ENCODE assay signal across 20 mouse cellular contexts in the genomic region with DNA sequence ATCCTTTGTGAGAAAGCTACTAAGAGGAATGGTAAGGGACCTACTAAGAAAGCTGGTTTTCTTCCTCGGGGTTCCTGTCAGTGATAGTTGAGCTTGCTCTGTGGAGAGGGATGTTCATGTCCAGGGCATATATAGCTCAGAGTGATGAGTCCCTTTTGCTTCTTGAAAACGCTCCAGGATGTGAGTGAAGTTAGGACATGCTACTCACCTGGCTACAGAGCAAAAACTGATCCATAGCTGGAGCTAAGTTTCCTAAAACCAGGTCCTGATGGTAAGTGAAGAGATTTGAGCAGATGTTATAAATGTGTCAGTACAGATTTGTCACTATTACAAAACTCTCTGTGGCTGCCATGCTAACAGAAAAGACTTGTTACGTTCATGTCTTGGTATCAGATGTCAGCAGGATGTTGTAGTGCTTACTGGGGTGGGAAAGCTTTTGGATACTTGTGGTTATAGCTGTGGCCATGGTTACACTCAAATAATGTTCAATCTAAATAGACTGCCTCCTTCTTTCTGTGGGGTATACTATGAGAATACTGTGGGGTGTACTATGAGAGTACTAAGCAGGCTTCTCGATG. TPM values are rescaled to one million over a fixed set of nuclear protein-coding genes. Genes with fewer than 3 reads are reported as not detected.
A peak's percentile ranks its signal among the peaks of the same experiment; 100 is the strongest.
DNase-seq lines count a peak whose midpoint lies in the region; ATAC-seq lines count a peak whose summit lies in the region.
"Had no signal": no experiment of that assay in that cellular context is flagged by ENCODE, and none has a peak within 500 bp of the region (broad histone marks: within the 10 kb centered on the region; RNA-seq: fewer than 3 reads in every experiment).

No protein-coding gene starts in this region.

- no peak overlapping the region for H3K9ac ChIP-seq in midbrain, embryonic 11.5 days (ENCODE audit: low read length)
- H3K9ac ChIP-seq in midbrain, embryonic 15.5 days: no peak overlapping the region
- H3K9ac ChIP-seq: intestine, embryonic 15.5 days; limb, embryonic 12.5 days; liver, embryonic 14.5 days; neural tube, embryonic 13.5 days had no signal

- no peaks in the 10 kb centered on the region for H3K9me3 ChIP-seq in midbrain, embryonic 11.5 days (ENCODE audit: control insufficient read depth, low read length)
- H3K9me3 ChIP-seq in midbrain, embryonic 15.5 days: no peaks in the 10 kb centered on the region
- H3K9me3 ChIP-seq: hindbrain, embryonic 10.5 days; intestine, embryonic 15.5 days; limb, embryonic 12.5 days; neural tube, embryonic 13.5 days had no signal

- H3K4me2 ChIP-seq in midbrain, embryonic 11.5 days: no peak overlapping the region
- no peak overlapping the region for H3K4me2 ChIP-seq in midbrain, embryonic 15.5 days
- H3K4me2 ChIP-seq: intestine, embryonic 15.5 days; limb, embryonic 12.5 days; neural tube, embryonic 13.5 days had no signal

- no peaks in the 10 kb centered on the region for H3K36me3 ChIP-seq in midbrain, embryonic 11.5 days (ENCODE audit: control insufficient read depth, insufficient read depth, low read length)
- no peaks in the 10 kb centered on the region for H3K36me3 ChIP-seq in midbrain, embryonic 15.5 days (replicated peaks)
- H3K36me3 ChIP-seq: hindbrain, embryonic 10.5 days; intestine, embryonic 15.5 days; limb, embryonic 12.5 days; neural tube, embryonic 13.5 days had no signal

- intact Hi-C loops in heart, postnatal 36 days (cut with DNase I): no loop called here

- peak; percentile 39 for DNase-seq in midbrain, embryonic 11.5 days (ENCODE audit: low spot score, missing footprints)
- no peak for DNase-seq in cerebellum, postnatal 36 days
- no peak for DNase-seq in heart, postnatal 36 days
- DNase-seq: cerebellum, postnatal 10 days; kidney, postnatal 10 days; lung, postnatal 14 days; right cerebral cortex, postnatal 25 days had no signal

- ATAC-seq in midbrain, embryonic 11.5 days (ENCODE audit: low FRiP score): no peak
- ATAC-seq in midbrain, embryonic 15.5 days (replicated peaks): no peak
- ATAC-seq in CD4-positive, CD25-positive, alpha-beta regulatory T cell, adult 4 months: peak; percentile 48
- ATAC-seq in common myeloid progenitor, adult 5-6 weeks (replicated peaks; ENCODE audit: low read depth, poor library complexity, severe bottlenecking): peak; percentile 27
- peak; percentile 55 for ATAC-seq in neutrophil, adult 5-6 weeks (ENCODE audit: extremely low read depth, insufficient number of reproducible peaks, low FRiP score, poor library complexity, severe bottlenecking)
- ATAC-seq: forebrain, embryonic 16.5 days; intestine, embryonic 15.5 days; Patski had no signal

- H3K4me1 ChIP-seq in midbrain, embryonic 11.5 days (ENCODE audit: control insufficient read depth, insufficient read depth, low read length): no peaks in the 10 kb centered on the region
- H3K4me1 ChIP-seq in midbrain, embryonic 15.5 days: no peaks in the 10 kb centered on the region
- H3K4me1 ChIP-seq: intestine, embryonic 15.5 days; limb, embryonic 12.5 days; neural tube, embryonic 13.5 days had no signal

- no peak overlapping the region for H3K27ac ChIP-seq in midbrain, embryonic 11.5 days (ENCODE audit: low read depth, low read length)
- H3K27ac ChIP-seq in midbrain, embryonic 15.5 days: no peak overlapping the region
- H3K27ac ChIP-seq: hindbrain, embryonic 10.5 days; intestine, embryonic 15.5 days; limb, embryonic 12.5 days; liver, embryonic 14.5 days; neural tube, embryonic 13.5 days had no signal

- H3K27me3 ChIP-seq in midbrain, embryonic 11.5 days (ENCODE audit: control insufficient read depth, insufficient read depth, low read length): no peaks in the 10 kb centered on the region
- H3K27me3 ChIP-seq in midbrain, embryonic 15.5 days (replicated peaks): no peaks in the 10 kb centered on the region
- H3K27me3 ChIP-seq: intestine, embryonic 15.5 days; limb, embryonic 12.5 days; neural tube, embryonic 13.5 days had no signal

- H3K4me3 ChIP-seq in midbrain, embryonic 11.5 days (ENCODE audit: low read depth, low read length): no peak overlapping the region
- no peak overlapping the region for H3K4me3 ChIP-seq in midbrain, embryonic 15.5 days
- H3K4me3 ChIP-seq: erythroblast, embryonic 14.5 days; hindbrain, embryonic 10.5 days; intestine, embryonic 15.5 days; limb, embryonic 12.5 days; neural tube, embryonic 13.5 days had no signal

- WGBS in midbrain, embryonic 11.5 days: 64% methylated on average over 4 of the region's 4 CpGs
- WGBS in midbrain, embryonic 15.5 days: 59% methylated on average over 4 of the region's 4 CpGs

RNA-seq across cellular contexts. Expression of gene Btla, which starts 0.4 kb away (rescaled TPM):
- 0.32 and 0.45 TPM in 2 replicates for polyA plus RNA-seq in midbrain, embryonic 11.5 days (2014; fragmentation: Nextera tagmentation; extraction: Ambion mirVana)
- 0.13 and 0.14 TPM in 2 replicates for polyA plus RNA-seq in midbrain, embryonic 15.5 days (2015; fragmentation: Nextera tagmentation; extraction: Ambion mirVana)
- 10 to 100 TPM; 64.3 to 64.7 TPM for polyA plus RNA-seq in CD4-positive, CD25-positive, alpha-beta regulatory T cell, adult 4 months (2017; shearing (Covaris generic))
- 2.1 and 5.8 TPM in 2 replicates for total RNA-seq in common myeloid progenitor, adult 5-6 weeks (2017)
- 382 and 406 TPM in 2 replicates for total RNA-seq in neutrophil, adult 5-6 weeks (2017)
- total RNA-seq in heart, postnatal 36 days (2021): under 1 TPM; 0.46 to 0.56 TPM
- polyA plus RNA-seq: erythroblast, embryonic 14.5 days; heart, embryonic 14.5 days; Patski had no signal

Comparison
In these comparisons a context has a peak if more than half of its experiments do, and no peak if none do; other contexts are left out.
1. ATAC-seq: peak in CD4-positive, CD25-positive, alpha-beta regulatory T cell, adult 4 months (single experiment), common myeloid progenitor, adult 5-6 weeks (single experiment) and neutrophil, adult 5-6 weeks (single experiment); none in midbrain, embryonic 11.5 days (single experiment) and midbrain, embryonic 15.5 days (single experiment).
2. RNA of gene Btla, which starts 0.4 kb away (total RNA-seq): 382 to 406 TPM in neutrophil, adult 5-6 weeks; 2.1 to 5.8 TPM in common myeloid progenitor, adult 5-6 weeks and 0.46 to 0.56 TPM in heart, postnatal 36 days; every median in the first group is over 10 times any median in the second.